Mouse (Mus musculus) inflammation-experienced regulatory T-cells, adult 16 weeks (primary cell): ENCODE results near the gene Gm3404. TPM values are rescaled to one million over a fixed set of nuclear protein-coding genes. Genes with fewer than 3 reads are reported as not detected.

Experiments used
- polyA plus RNA-seq: library from polyadenylated mRNA; unstranded; fragments of 100-300 nt; shearing (Covaris generic); gene quantifications from one replicate; pipeline ENCODE4 v1.2.1, GENCODE M21; 2017

Gene Gm3404
- not detected for polyA plus RNA-seq

DNA sequence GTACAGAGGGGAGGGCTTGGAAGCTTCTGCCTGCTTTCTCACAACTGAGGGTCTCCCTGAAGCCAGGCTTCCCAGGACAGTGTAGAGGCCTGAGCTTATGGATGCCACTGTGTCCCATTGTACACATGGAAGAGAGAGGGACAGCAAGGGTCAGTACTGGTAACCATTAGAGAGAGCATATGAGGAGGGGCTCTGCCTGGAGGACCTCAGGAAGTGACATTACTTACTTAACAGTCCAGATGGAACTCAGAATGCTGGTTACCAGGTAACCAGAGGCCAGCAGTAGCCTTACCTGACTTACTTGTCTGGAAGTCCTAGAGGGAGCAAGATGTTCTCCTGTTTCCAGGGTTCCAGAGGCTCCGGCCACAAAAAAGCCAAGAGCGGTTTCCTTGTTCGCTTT lies at the start of gene Gm3404:
Gene Gm3404 (plus strand): TSS at position 301 of the 400 bp plus-strand sequence.

DNA sequence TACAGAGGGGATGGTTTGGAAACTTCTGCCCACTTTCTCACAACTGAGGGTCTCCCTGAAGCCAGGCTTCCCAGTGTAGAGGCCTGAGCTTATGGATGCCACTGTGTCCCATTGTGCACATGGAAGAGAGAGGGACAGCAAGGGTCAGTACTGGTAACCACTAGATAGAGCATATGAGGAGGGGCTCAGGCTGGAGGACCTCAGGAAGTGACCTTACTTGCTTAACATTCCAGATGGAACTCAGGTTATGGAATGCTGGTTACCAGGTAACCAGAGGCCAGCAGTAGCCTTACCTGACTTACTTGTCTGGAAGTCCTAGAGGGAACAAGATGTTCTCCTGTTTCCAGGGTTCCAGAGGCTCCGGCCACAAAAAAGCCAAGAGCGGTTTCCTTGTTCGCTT lies 43.9 kb upstream of the Gm3404 start, which contains the start of gene Gm6408:
Gene Gm6408 (plus strand): TSS at position 301 of the 400 bp plus-strand sequence.

DNA sequence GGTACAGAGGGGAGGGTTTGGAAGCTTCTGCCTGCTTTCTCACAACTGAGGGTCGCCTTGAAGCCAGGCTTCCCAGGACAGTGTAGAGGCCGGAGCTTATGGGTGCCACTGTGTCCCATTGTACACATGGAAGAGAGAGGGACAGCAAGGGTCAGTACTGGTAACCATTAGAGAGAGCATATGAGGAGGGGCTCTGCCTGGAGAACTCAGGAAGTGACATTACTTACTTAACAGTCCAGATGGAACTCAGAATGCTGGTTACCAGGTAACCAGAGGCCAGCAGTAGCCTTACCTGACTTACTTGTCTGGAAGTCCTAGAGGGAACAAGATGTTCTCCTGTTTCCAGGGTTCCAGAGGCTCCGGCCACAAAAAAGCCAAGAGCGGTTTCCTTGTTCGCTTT lies 34.5 kb upstream of the Gm3404 start, which contains the start of gene Gm6370:
Gene Gm6370 (plus strand): TSS at position 301 of the 400 bp plus-strand sequence.

DNA sequence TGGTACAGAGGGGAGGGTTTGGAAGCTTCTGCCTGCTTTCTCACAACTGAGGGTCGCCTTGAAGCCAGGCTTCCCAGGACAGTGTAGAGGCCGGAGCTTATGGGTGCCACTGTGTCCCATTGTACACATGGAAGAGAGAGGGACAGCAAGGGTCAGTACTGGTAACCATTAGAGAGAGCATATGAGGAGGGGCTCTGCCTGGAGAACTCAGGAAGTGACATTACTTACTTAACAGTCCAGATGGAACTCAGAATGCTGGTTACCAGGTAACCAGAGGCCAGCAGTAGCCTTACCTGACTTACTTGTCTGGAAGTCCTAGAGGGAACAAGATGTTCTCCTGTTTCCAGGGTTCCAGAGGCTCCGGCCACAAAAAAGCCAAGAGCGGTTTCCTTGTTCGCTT lies 23.5 kb upstream of the Gm3404 start, which contains the start of gene 4930449I24Rik:
Gene 4930449I24Rik (plus strand): TSS at position 301 of the 400 bp plus-strand sequence.

DNA sequence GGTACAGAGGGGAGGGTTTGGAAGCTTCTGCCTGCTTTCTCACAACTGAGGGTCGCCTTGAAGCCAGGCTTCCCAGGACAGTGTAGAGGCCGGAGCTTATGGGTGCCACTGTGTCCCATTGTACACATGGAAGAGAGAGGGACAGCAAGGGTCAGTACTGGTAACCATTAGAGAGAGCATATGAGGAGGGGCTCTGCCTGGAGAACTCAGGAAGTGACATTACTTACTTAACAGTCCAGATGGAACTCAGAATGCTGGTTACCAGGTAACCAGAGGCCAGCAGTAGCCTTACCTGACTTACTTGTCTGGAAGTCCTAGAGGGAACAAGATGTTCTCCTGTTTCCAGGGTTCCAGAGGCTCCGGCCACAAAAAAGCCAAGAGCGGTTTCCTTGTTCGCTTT lies 11.8 kb upstream of the Gm3404 start, which contains the start of gene Gm3402:
Gene Gm3402 (plus strand): TSS at position 301 of the 400 bp plus-strand sequence.

DNA sequence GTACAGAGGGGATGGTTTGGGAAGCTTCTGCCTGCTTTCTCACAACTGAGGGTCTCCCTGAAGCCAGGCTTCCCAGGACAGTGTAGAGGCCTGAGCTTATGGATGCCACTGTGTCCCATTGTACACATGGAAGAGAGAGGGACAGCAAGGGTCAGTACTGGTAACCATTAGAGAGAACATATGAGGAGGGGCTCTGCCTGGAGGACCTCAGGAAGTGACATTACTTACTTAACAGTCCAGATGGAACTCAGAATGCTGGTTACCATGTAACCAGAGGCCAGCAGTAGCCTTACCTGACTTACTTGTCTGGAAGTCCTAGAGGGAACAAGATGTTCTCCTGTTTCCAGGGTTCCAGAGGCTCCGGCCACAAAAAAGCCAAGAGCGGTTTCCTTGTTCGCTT lies 11.7 kb downstream of the Gm3404 start, which contains the start of gene Gm3409:
Gene Gm3409 (plus strand): TSS at position 301 of the 400 bp plus-strand sequence.

DNA sequence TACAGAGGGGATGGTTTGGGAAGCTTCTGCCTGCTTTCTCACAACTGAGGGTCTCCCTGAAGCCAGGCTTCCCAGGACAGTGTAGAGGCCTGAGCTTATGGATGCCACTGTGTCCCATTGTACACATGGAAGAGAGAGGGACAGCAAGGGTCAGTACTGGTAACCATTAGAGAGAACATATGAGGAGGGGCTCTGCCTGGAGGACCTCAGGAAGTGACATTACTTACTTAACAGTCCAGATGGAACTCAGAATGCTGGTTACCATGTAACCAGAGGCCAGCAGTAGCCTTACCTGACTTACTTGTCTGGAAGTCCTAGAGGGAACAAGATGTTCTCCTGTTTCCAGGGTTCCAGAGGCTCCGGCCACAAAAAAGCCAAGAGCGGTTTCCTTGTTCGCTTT lies 30.2 kb downstream of the Gm3404 start, which contains the start of gene Gm3415:
Gene Gm3415 (plus strand): TSS at position 301 of the 400 bp plus-strand sequence.

Other genes starting within 250 kb of the Gm3404 start
- not detected for gene Wasf3, start 140.8 kb upstream of the Gm3404 start, polyA plus RNA-seq
- gene Gm6408, start 43.8 kb upstream of the Gm3404 start, polyA plus RNA-seq: not detected
- gene Gm6370, start 34.4 kb upstream of the Gm3404 start, polyA plus RNA-seq: not detected
- gene 4930449I24Rik, start 23.4 kb upstream of the Gm3404 start, polyA plus RNA-seq: not detected
- gene Gm3402, start 11.7 kb upstream of the Gm3404 start, polyA plus RNA-seq: not detected
- gene Gm3409, start 11.8 kb downstream of the Gm3404 start, polyA plus RNA-seq: not detected
- not detected for gene Gm3415, start 30.3 kb downstream of the Gm3404 start, polyA plus RNA-seq
- not detected for gene Gpr12, start 59.4 kb downstream of the Gm3404 start, polyA plus RNA-seq